Mouse (Mus musculus): ENCODE measurements around the gene Ahnak. TPM values are rescaled to one million over a fixed set of nuclear protein-coding genes. Genes with fewer than 3 reads are reported as not detected.
"Not testable (repeated sequence)": the region's sequence is repeated elsewhere in the genome, so short reads cannot be mapped to it uniquely, and the experiment has no call there.

Ahnak gene
- polyA plus RNA-seq, 1 experiment from 2014 or later = 51.0 TPM

DNA sequence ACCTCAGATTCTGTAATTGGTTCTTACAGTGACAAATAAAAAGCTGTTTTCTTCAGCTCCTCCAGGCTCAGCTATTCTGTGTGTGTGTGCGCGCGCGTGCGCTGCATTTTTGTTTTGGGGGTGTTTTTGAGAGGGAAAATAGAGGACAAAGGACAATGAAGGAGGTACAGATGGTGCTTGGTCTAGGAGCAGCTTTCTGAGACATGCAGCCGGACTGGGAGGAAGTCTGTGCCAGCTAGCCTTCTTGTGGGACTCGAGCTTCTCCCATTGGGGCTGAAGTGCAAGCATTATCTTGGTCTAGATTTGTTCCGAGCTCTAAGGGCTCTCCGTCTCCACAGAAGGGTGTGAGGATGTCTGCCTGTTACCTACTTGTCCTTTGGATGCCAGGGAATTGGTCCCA lies 36.8 kb upstream of the Ahnak start:
- Histone ChIP-seq H3K4me3 (no peak overlapping the region), H3K27me3 (no peaks in the 10 kb centered on the region), H3K9ac (peak overlapping the region; percentile 72; the same call in 1 of the 2 replicates), H3K36me3 (peaks cover 73% of the 10 kb centered on the region), H3K4me2 (no peak overlapping the region), H3K9me3 (no peaks in the 10 kb centered on the region), H3K27ac (peak overlapping the region; percentile 86; the same call in 1 of the 2 replicates), H3K4me1 (peaks cover 26% of the 10 kb centered on the region)
- no peak for ATAC-seq (ENCODE audit: insufficient number of reproducible peaks, insufficient read depth, low FRiP score, low TSS enrichment, low read depth)
- 92% methylated on average over 9 of the region's 9 CpGs for WGBS

DNA sequence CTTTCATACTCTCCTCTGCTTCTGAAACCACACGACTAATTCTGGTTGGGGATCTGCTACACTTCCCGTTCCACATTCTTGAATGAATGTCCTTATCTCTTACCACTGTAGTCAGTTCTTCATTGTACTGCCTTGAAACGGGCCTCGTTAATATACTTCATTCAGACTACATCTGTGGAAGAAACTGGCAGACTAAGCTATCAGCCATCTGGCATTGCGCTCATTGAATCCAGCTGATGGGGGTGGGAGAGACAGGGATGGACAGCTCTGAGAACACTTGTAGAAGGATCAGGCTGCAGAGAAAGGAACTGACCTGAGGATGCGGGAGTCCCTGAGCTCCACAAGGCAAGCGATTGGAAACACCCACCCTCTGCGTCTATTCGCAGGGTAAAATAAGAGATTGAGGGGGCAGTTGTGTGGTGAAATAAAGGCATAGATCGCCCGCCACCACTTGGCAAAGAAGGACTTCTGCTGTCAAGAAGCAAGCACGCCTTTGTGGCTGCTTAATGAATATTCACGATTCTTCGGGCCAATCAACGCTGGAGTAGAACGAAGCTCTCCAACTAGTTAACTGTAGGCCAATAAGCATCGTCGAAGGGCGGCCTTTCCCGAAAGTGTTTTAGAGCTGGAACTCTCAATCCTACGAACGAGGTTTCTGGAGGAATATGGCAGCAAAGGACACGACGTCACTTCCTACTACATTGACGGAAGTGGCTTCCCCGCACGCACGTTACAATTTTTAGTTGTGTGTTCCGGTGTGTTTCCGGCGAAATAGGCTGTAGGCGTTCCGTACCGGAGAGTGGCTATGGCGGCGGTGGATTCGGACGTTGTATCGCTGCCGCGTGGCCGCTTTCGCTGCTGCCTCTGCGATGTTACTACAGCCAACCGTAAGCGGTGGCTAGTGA lies 35.7 kb upstream of the Ahnak start, which contains the start of gene Tut1:
TSS of gene Tut1 (plus strand) at position 713 of the 905 bp plus-strand sequence.
- Histone ChIP-seq H3K9ac (peak within 1 kb of the TSS; percentile 81), H3K4me2 (peak within 1 kb of the TSS; percentile 82), H3K27me3 (no peaks in the 10 kb centered on the region), H3K36me3 (peaks cover 71% of the 10 kb centered on the region), H3K4me3 (peak within 1 kb of the TSS; percentile 83), H3K4me1 (peaks cover 26% of the 10 kb centered on the region), H3K27ac (peak within 1 kb of the TSS; percentile 86), H3K9me3 (no peaks in the 10 kb centered on the region)
- 3% methylated on average over 46 of the region's 46 CpGs for WGBS
- ATAC-seq (ENCODE audit: insufficient number of reproducible peaks, insufficient read depth, low FRiP score, low TSS enrichment, low read depth) = peak; percentile 90

DNA sequence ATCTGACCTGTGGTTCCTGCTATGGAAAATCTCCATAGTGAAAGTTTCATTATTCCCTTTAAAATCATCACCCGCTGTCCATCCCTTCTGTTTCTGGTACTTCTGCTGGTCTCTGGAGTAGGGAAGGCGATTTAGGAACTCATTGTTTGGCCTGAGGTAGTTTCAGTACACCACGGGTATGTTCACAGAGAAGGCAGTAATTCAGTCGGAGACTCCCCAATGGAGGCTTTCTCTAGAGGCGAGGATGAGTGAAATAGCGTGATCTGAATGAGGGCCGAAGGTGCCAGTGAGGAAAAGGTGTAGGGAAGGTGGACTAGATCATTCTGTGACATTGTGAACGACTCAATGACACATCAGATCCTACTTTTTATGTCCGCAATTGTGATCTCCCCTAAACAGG lies 34.9 kb upstream of the Ahnak start:
- peak overlapping the region; percentile 82 for H3K4me2 ChIP-seq
- peak overlapping the region; percentile 83 for H3K4me3 ChIP-seq
- ATAC-seq (ENCODE audit: insufficient number of reproducible peaks, insufficient read depth, low FRiP score, low TSS enrichment, low read depth) = no peak
- H3K4me1 ChIP-seq = peaks cover 26% of the 10 kb centered on the region
- H3K27ac ChIP-seq = peak overlapping the region; percentile 86
- no peaks in the 10 kb centered on the region for H3K9me3 ChIP-seq
- whole genome bisulfite sequencing = 5% methylated on average over 9 of the region's 9 CpGs
- no peaks in the 10 kb centered on the region for H3K27me3 ChIP-seq
- peak overlapping the region; percentile 81 for H3K9ac ChIP-seq
- peaks cover 70% of the 10 kb centered on the region for H3K36me3 ChIP-seq

DNA sequence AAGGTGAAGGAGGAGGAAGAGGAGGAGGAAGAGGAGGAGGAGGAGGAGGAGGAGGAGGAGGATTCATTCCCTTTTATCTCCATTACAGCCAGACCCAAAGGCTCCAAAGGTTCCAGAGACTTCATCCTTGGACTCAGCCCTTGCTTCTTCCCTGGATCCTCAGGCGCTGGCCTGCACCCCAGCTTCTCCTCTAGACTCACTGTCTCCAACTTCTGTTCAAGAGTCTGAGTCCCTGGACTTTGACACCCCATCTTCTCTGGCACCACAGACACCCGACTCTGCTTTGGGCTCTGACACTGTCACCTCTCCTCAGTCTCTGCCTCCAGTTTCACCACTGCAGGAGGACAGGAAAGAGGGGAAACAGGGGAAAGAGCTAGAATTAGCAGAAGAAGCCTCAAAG lies 26.8 kb upstream of the Ahnak start:
- Histone ChIP-seq H3K36me3 (peaks cover 87% of the 10 kb centered on the region), H3K9ac (no peak overlapping the region), H3K9me3 (no peaks in the 10 kb centered on the region), H3K27me3 (no peaks in the 10 kb centered on the region), H3K4me2 (no peak overlapping the region), H3K4me3 (no peak overlapping the region), H3K4me1 (peaks cover 15% of the 10 kb centered on the region), H3K27ac (no peak overlapping the region)
- 81% methylated on average over 2 of the region's 2 CpGs for WGBS
- no peak for ATAC-seq (ENCODE audit: insufficient number of reproducible peaks, insufficient read depth, low FRiP score, low TSS enrichment, low read depth)

DNA sequence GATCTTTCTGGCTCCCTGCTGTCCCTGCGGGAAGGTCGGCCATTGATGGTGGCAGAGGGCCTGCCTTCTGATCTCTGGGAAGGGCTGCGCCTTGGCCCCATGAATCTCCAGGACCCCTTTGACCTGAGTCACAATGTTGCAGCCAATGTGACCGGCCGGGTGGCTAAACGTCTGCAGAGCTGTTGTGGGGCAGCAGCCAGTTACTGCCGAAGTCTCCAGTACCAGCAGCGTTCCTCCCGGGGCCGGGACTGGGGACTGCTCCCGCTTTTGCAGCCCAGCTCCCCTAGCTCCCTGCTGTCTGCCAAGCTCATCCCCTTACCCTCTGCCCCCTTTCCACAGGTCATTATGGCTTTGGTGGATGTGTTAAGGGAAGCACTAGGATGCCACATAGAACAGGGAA lies 24.0 kb upstream of the Ahnak start:
- H3K27ac ChIP-seq = peak overlapping the region; percentile 97; the same call in 1 of the 2 replicates
- no peaks in the 10 kb centered on the region for H3K9me3 ChIP-seq
- WGBS = 84% methylated on average over 11 of the region's 11 CpGs
- no peaks in the 10 kb centered on the region for H3K27me3 ChIP-seq
- H3K9ac ChIP-seq = peak overlapping the region; percentile 77
- ATAC-seq (ENCODE audit: insufficient number of reproducible peaks, insufficient read depth, low FRiP score, low TSS enrichment, low read depth) = no peak
- H3K4me2 ChIP-seq = no peak overlapping the region
- H3K36me3 ChIP-seq = peaks cover 79% of the 10 kb centered on the region
- H3K4me3 ChIP-seq = no peak overlapping the region
- peaks cover 26% of the 10 kb centered on the region for H3K4me1 ChIP-seq

DNA sequence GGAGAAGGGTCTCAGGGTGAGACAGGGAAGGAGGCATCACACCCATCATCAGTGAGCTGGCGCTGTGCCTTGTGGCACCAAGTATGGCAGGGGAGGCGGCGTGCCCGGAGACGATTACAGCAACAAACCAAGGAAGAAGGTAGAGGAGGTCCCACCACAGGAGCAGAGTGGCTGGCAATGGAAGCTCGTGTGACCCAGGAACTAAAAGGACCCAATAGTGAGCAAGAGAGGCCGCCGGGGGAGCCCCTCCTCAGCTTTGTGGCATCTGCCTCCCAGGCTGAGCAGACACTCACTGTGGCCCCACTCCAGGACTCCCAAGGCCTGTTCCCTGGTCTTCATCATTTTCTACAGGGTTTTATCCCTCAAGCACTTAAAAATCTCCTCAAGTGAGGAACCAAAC lies 23.3 kb upstream of the Ahnak start:
- H3K36me3 ChIP-seq = peaks cover 79% of the 10 kb centered on the region

DNA sequence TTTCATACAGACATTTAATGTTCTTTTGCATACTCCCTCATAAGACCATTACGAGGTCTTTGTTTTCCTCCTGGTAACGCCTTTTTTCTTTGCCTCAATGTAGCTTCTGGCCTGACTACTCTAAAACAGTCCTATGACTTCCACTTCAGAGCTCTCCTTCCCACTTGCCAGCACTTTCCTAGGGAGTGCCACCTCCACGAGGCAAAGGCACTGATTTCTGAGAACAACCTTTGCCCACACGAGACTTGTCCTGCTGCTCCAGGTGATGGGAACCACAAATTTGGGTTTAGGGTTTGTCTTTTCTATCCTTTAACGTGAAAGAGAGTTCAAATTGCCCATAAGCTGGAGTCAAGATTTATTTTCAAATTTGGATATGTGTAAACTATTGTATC lies 22.9 kb upstream of the Ahnak start:
- no peaks in the 10 kb centered on the region for H3K9me3 ChIP-seq
- peak overlapping the region; percentile 97 for H3K27ac ChIP-seq
- peaks cover 80% of the 10 kb centered on the region for H3K36me3 ChIP-seq
- H3K9ac ChIP-seq = peak overlapping the region; percentile 77
- ATAC-seq (ENCODE audit: insufficient number of reproducible peaks, insufficient read depth, low FRiP score, low TSS enrichment, low read depth) = no peak
- peak overlapping the region; percentile 70 for H3K4me2 ChIP-seq
- peak overlapping the region; percentile 84 for H3K4me3 ChIP-seq
- H3K4me1 ChIP-seq = peaks cover 26% of the 10 kb centered on the region
- 39% methylated on average over 5 of the region's 5 CpGs for WGBS
- H3K27me3 ChIP-seq = no peaks in the 10 kb centered on the region

More for the DNA sequence above, 23.3 kb upstream of the Ahnak start:
- WGBS = 68% methylated on average over 8 of the region's 8 CpGs
- Histone ChIP-seq H3K4me2 (peak overlapping the region; percentile 70), H3K9ac (peak overlapping the region; percentile 77), H3K27me3 (no peaks in the 10 kb centered on the region), H3K9me3 (no peaks in the 10 kb centered on the region), H3K4me1 (peaks cover 26% of the 10 kb centered on the region), H3K4me3 (peak overlapping the region; percentile 84), H3K27ac (peak overlapping the region; percentile 97)
- no peak for ATAC-seq (ENCODE audit: insufficient number of reproducible peaks, insufficient read depth, low FRiP score, low TSS enrichment, low read depth)

DNA sequence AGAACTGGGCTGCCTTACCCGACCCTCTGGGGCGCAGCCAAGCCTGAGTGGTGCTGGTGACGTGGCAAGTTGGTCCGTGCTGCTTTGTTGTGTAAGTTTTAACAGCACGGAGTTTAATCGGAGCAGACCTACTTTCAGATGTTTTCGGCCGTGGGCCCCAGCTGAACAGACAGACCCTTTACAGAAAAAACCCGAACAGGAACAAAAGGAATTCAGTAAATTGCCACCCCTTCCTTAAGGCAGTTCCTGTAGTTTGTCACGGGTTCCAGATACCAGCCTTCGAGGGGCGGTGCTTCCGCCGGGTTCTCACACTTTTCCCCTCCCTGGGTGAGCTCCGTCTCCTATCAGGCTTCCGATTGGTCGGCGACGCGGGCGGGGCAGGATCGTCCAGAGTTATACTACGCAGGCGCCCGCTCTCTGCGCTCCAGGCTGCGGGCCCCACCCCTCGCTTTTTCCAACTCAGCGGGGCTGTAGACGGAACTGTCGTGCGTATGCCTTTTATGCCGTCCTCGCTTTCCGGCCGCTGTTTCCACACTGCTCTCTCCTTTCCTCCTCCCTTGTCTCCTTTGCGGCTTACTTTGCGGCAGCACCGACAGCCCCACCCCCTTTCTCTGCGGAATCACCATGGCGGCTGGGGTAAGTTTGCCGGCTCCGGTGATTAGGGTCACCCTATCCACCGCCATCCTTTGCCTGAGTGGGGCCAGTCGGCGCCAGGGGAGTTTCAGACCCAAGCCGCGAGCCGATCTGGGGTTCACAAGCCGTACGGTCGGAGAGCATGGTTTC lies 22.3 kb upstream of the Ahnak start, which contains the start of gene Eef1g:
TSS of gene Eef1g (plus strand) at position 452 of the 783 bp plus-strand sequence.
- peak; percentile 99 for ATAC-seq (ENCODE audit: insufficient number of reproducible peaks, insufficient read depth, low FRiP score, low TSS enrichment, low read depth)
- H3K27me3 ChIP-seq = no peaks in the 10 kb centered on the region
- H3K27ac ChIP-seq = peak within 1 kb of the TSS; percentile 97
- H3K4me1 ChIP-seq = peaks cover 26% of the 10 kb centered on the region
- H3K9me3 ChIP-seq = no peaks in the 10 kb centered on the region
- H3K4me3 ChIP-seq = peak within 1 kb of the TSS; percentile 84
- peak within 1 kb of the TSS; percentile 86 for H3K4me2 ChIP-seq
- H3K36me3 ChIP-seq = peaks cover 80% of the 10 kb centered on the region
- peak within 1 kb of the TSS; percentile 93 for H3K9ac ChIP-seq
- under 1% methylated on average over 52 of the region's 52 CpGs for WGBS

DNA sequence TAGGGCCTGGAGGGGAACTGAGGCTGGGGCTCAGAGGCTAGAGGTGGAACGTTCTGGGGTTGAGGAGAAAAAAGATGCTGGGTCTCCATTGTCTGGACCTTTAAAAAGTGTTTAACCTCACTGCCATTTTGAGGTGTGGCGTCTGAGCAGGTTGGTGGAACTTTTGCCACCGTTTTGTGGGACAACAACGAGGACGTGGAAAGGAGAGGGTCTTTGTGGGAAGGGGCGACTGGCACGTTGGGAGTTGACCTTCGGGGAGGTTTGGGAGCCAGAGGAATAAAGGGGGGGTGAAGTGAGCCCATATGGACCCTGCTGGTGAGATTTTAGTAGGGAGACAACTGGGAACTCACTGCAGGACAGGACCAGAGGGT lies 21.7 kb upstream of the Ahnak start:
- peak overlapping the region; percentile 86 for H3K4me2 ChIP-seq
- H3K4me1 ChIP-seq = peaks cover 26% of the 10 kb centered on the region
- H3K4me3 ChIP-seq = peak overlapping the region; percentile 84
- no peaks in the 10 kb centered on the region for H3K27me3 ChIP-seq
- H3K36me3 ChIP-seq = peaks cover 80% of the 10 kb centered on the region
- ATAC-seq (ENCODE audit: insufficient number of reproducible peaks, insufficient read depth, low FRiP score, low TSS enrichment, low read depth) = no peak
- peak overlapping the region; percentile 85 for H3K27ac ChIP-seq
- peak overlapping the region; percentile 93 for H3K9ac ChIP-seq
- 0% methylated on average over 8 of the region's 8 CpGs for WGBS
- H3K9me3 ChIP-seq = no peaks in the 10 kb centered on the region

DNA sequence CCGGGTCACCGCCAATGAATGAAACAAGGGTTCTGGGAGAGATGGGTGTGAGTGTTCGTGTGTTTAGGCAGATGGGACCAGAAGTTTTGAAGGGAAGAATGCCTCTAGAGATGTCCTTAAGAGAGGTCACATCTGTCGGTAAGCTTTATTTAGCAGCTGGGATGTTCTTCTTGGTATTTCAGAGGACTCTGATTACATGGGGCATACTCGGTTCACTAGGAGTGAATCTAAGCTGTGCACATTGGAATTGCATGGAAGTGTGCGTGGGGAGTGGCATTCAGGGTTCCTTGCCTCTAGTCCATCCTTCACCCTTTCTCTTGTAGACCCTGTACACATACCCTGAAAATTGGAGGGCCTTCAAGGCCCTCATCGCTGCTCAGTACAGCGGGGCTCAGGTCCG lies 21.2 kb upstream of the Ahnak start:
- H3K4me1 ChIP-seq = peaks cover 26% of the 10 kb centered on the region

DNA sequence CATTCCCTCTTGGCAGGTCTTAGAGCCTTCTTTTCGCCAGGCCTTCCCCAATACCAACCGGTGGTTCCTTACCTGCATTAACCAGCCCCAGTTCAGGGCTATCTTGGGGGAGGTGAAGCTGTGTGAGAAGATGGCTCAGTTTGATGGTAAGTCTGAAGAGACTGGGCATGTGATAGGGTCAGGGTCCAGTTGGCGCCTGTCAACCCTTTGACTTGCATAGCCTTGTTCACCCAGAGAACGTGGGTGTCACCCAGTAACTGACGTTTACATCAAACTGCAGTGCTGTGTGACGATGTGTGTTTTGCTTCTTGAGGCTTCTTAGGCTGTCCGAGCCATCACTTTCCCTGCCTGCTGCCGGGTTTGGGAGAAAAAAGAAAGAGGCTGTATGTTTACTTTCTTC lies 16.6 kb upstream of the Ahnak start:
- Histone ChIP-seq H3K4me1 (peaks cover 26% of the 10 kb centered on the region), H3K36me3 (peaks cover 92% of the 10 kb centered on the region)
- H3K4me3 ChIP-seq; H3K27ac ChIP-seq; H3K4me2 ChIP-seq; H3K27me3 ChIP-seq; H3K9me3 ChIP-seq; H3K9ac ChIP-seq; ATAC-seq (ENCODE audit: insufficient number of reproducible peaks, insufficient read depth, low FRiP score, low TSS enrichment, low read depth): not testable (repeated sequence)
- 86% methylated on average over 8 of the region's 8 CpGs for WGBS

More for the DNA sequence above, 21.2 kb upstream of the Ahnak start:
- peak overlapping the region; percentile 93 for H3K9ac ChIP-seq
- peak overlapping the region; percentile 85 for H3K27ac ChIP-seq
- no peaks in the 10 kb centered on the region for H3K27me3 ChIP-seq
- H3K4me3 ChIP-seq = peak overlapping the region; percentile 84
- 6% methylated on average over 9 of the region's 9 CpGs for WGBS
- no peaks in the 10 kb centered on the region for H3K9me3 ChIP-seq
- H3K4me2 ChIP-seq = peak overlapping the region; percentile 86
- no peak for ATAC-seq (ENCODE audit: insufficient number of reproducible peaks, insufficient read depth, low FRiP score, low TSS enrichment, low read depth)
- H3K36me3 ChIP-seq = peaks cover 80% of the 10 kb centered on the region
